Mouse (Mus musculus) brain, embryonic 14.5 days (tissue): ENCODE measurements around the gene Mtmr4. TPM values are rescaled to one million over a fixed set of nuclear protein-coding genes. Genes with fewer than 3 reads are reported as not detected.

Experiments
- DNase-seq: peaks from one replicate; pipeline ENCODE4 v3.0.0-alpha.2; 2011; ENCODE audit warnings: low read depth
- CTCF ChIP-seq: fragments of 200-500 bp; IDR thresholded peaks from 2 replicates; pipeline ENCODE4 v1.5.1; 2012; ENCODE audit warnings: inconsistent platforms, mild to moderate bottlenecking, moderate library complexity, borderline replicate concordance; ENCODE audit not compliant: insufficient read depth, insufficient read length; ENCODE audit errors: extremely low read depth
- POLR2A ChIP-seq: fragments of 200-500 bp; IDR thresholded peaks from 2 replicates; pipeline ENCODE4 v1.6.1; 2012; ENCODE audit warnings: mild to moderate bottlenecking, inconsistent platforms, borderline replicate concordance; ENCODE audit not compliant: poor library complexity, insufficient read depth, insufficient read length, severe bottlenecking; ENCODE audit errors: extremely low read depth
- polyA plus RNA-seq: library from polyadenylated mRNA; depleted of rRNA; stranded (reverse); fragments of >200 nt; gene quantifications from 2 replicates; pipeline ENCODE4 v1.2.3, GENCODE M21; 2012

Mtmr4 gene
- polyA plus RNA-seq, 1 experiment = 80.3 TPM

GRCm38 (mm10) chr11:87573751-87574150, 18.2 kb upstream of the Mtmr4 start:
- TF ChIP-seq POLR2A (no peak), CTCF (no peak)

GRCm38 (mm10) chr11:87574520-87575180, 17.3 kb upstream of the Mtmr4 start:
- no peak for DNase-seq
- TF ChIP-seq CTCF (no peak), POLR2A (no peak)

More at GRCm38 (mm10) chr11:87573751-87574150, 18.2 kb upstream of the Mtmr4 start:
- DNase-seq = no peak

GRCm38 (mm10) chr11:87577601-87578248, 14.2 kb upstream of the Mtmr4 start:
- TF ChIP-seq POLR2A (no peak), CTCF (no peak)
- peak; percentile 8 for DNase-seq

- TF ChIP-seq CTCF = no peak
- no peak for TF ChIP-seq POLR2A
- peak; percentile 63 for DNase-seq
Measured at GRCm38 (mm10) chr11:87578249-87578962, 13.6 kb upstream of the Mtmr4 start.

GRCm38 (mm10) chr11:87578963-87579601, 12.9 kb upstream of the Mtmr4 start:
- no peak for TF ChIP-seq POLR2A
- peak; percentile 1; the same call in 1 of the 2 replicates for TF ChIP-seq CTCF
- DNase-seq = peak; percentile 15

GRCm38 (mm10) chr11:87579713-87580112, 12.2 kb upstream of the Mtmr4 start:
- no peak for DNase-seq
- TF ChIP-seq POLR2A (no peak), CTCF (no peak)

- TF ChIP-seq POLR2A (no peak), CTCF (no peak)
- no peak for DNase-seq
Measured at GRCm38 (mm10) chr11:87580543-87581085, 11.3 kb upstream of the Mtmr4 start.

- TF ChIP-seq CTCF (no peak), POLR2A (no peak)
Measured at GRCm38 (mm10) chr11:87581161-87581865, 10.6 kb upstream of the Mtmr4 start.

GRCm38 (mm10) chr11:87581933-87582710, 9.8 kb upstream of the Mtmr4 start:
- TF ChIP-seq CTCF = no peak
- no peak for TF ChIP-seq POLR2A
- DNase-seq = no peak

More at GRCm38 (mm10) chr11:87581161-87581865, 10.6 kb upstream of the Mtmr4 start:
- no peak for DNase-seq
